Mouse (Mus musculus): Measurements from ENCODE around the gene Vac14.

- TF ChIP-seq POLR2A (IDR thresholded peaks at IDR 0.05; ENCODE audit: low read depth, low read length) (no peak), CTCF (IDR thresholded peaks at IDR 0.05; ENCODE audit: extremely low read depth, insufficient read length, insufficient replicate concordance, low read depth, low read length) (no peak)
Measured at GRCm38 (mm10) chr8:110642331-110642730, 23.9 kb downstream of the Vac14 start.

Measured in small intestine, adult 2 months (tissue).